Mouse (Mus musculus): ENCODE data around the gene Hip1r. TPM values are rescaled to one million over a fixed set of nuclear protein-coding genes. Genes with fewer than 3 reads are reported as not detected.

Hip1r gene
- total and polyA plus RNA-seq, 3 experiments = 7.9 to 21.7 (median 14.9) TPM

DNA sequence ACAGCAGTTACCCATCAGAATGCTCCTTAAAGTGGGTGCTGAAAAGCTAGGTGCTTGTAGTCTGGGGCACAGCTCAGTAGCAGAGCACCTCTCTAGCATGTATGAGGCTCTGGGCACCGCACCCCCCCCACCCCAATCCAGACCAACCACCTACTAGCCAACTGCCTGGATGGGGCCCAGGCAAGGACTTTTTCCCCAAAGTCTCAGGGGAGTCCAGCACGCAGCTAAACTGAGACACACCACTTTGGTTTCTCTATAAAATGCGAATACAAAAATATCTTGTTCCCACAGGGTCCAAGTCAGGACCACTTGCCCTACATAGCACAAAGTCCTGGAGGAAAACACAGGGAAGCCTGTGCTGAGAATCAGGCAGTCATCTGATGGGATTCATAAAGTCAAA lies 40.8 kb downstream of the Hip1r start:
- Histone ChIP-seq H3K36me3 (replicated peaks) (peaks cover 95% of the 10 kb centered on the region), H3K27me3 (ENCODE audit: insufficient read depth, low read length) (no peaks in the 10 kb centered on the region), H3K4me3 (ENCODE audit: low read depth, low read length) (no peak overlapping the region), H3K9me3 (replicated peaks) (no peaks in the 10 kb centered on the region), H3K4me1 (ENCODE audit: insufficient read depth, low read depth, low read length) (peaks cover 73% of the 10 kb centered on the region)
- ATAC-seq (ENCODE audit: extremely low read depth, insufficient number of reproducible peaks, low FRiP score, poor library complexity, severe bottlenecking) (no peak), DNase-seq (ENCODE audit: low spot score) (no peak)
- TF ChIP-seq CTCF (IDR thresholded peaks at IDR 0.05; ENCODE audit: low read depth, low read length) (no peak), GATA1 (IDR thresholded peaks at IDR 0.05; ENCODE audit: borderline replicate concordance, low read length) (no peak), TAL1 (conservative IDR thresholded peaks at IDR 0.05; ENCODE audit: low read depth, low read length) (no peak), POLR2AphosphoS5 (IDR thresholded peaks at IDR 0.05; ENCODE audit: insufficient replicate concordance, low read depth, low read length) (no peak)

DNA sequence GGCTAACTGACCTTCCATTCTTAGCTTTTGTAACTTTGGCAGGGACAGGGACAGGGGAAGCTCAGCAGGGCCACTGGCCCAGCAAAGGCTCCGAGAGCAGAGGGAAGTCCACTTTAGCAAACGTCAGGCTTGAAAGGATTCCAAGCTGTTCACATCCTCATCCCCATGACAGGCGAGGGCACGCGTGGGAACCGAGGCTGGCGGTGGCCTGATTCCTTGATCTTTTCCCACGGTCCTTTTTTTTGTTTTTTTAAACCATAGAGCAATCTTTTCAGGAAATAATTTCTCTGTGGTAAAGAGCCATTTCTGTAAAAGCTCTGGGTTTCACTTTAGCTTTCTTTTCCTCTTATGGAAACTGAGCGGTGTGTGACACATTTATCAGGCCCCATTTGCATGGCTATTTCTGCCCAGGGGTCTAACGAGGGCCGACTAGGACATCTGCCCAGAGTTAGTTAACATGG lies 41.4 kb downstream of the Hip1r start:
- no peaks in the 10 kb centered on the region for H3K27me3 ChIP-seq (ENCODE audit: insufficient read depth, low read length)
- ATAC-seq (ENCODE audit: extremely low read depth, insufficient number of reproducible peaks, low FRiP score, poor library complexity, severe bottlenecking) = no peak
- H3K4me1 ChIP-seq (ENCODE audit: insufficient read depth, low read depth, low read length) = peaks cover 79% of the 10 kb centered on the region
- H3K4me3 ChIP-seq (ENCODE audit: low read depth, low read length) = no peak overlapping the region
- H3K36me3 ChIP-seq (replicated peaks) = peaks cover 94% of the 10 kb centered on the region
- H3K9me3 ChIP-seq (replicated peaks) = no peaks in the 10 kb centered on the region
- no peak for DNase-seq (ENCODE audit: low spot score)
- no peak for TF ChIP-seq TAL1 (conservative IDR thresholded peaks at IDR 0.05; ENCODE audit: low read depth, low read length)
- no peak for TF ChIP-seq GATA2 (IDR thresholded peaks at IDR 0.05; ENCODE audit: borderline replicate concordance, low read depth, low read length)
- no peak for TF ChIP-seq GATA1 (IDR thresholded peaks at IDR 0.05; ENCODE audit: borderline replicate concordance, low read length)
- no peak for TF ChIP-seq CTCF (IDR thresholded peaks at IDR 0.05; ENCODE audit: low read depth, low read length)
- TF ChIP-seq POLR2AphosphoS5 (IDR thresholded peaks at IDR 0.05; ENCODE audit: insufficient replicate concordance, low read depth, low read length) = no peak

DNA sequence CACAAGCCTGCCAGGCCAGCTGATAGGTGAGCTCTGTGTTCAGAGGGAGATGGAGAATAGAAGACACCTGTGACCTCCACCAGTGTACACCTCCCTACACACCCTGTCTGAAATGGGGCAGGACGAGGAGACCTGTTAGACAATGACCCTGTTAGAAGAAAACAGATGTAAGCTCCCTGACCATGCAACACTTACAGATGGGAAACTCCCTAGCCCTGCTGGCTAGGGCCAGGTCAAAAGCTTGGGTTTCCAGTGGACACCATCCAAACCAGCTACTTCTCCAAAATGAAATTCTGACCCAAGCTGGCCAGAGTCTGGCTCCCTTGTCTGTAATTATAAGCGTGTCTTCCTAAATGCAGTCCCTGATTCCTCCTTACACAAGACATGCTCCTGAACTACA lies 42.3 kb downstream of the Hip1r start:
- Histone ChIP-seq H3K36me3 (replicated peaks) (peaks cover 93% of the 10 kb centered on the region), H3K9me3 (replicated peaks) (no peaks in the 10 kb centered on the region), H3K4me3 (ENCODE audit: low read depth, low read length) (no peak overlapping the region), H3K27me3 (ENCODE audit: insufficient read depth, low read length) (no peaks in the 10 kb centered on the region), H3K4me1 (ENCODE audit: insufficient read depth, low read depth, low read length) (peaks cover 86% of the 10 kb centered on the region)
- no peak for DNase-seq (ENCODE audit: low spot score)
- no peak for TF ChIP-seq GATA2 (IDR thresholded peaks at IDR 0.05; ENCODE audit: borderline replicate concordance, low read depth, low read length)
- no peak for TF ChIP-seq GATA1 (IDR thresholded peaks at IDR 0.05; ENCODE audit: borderline replicate concordance, low read length)
- no peak for TF ChIP-seq TAL1 (conservative IDR thresholded peaks at IDR 0.05; ENCODE audit: low read depth, low read length)
- no peak for TF ChIP-seq CTCF (IDR thresholded peaks at IDR 0.05; ENCODE audit: low read depth, low read length)
- no peak for TF ChIP-seq POLR2AphosphoS5 (IDR thresholded peaks at IDR 0.05; ENCODE audit: insufficient replicate concordance, low read depth, low read length)
- ATAC-seq (ENCODE audit: extremely low read depth, insufficient number of reproducible peaks, low FRiP score, poor library complexity, severe bottlenecking) = no peak

DNA sequence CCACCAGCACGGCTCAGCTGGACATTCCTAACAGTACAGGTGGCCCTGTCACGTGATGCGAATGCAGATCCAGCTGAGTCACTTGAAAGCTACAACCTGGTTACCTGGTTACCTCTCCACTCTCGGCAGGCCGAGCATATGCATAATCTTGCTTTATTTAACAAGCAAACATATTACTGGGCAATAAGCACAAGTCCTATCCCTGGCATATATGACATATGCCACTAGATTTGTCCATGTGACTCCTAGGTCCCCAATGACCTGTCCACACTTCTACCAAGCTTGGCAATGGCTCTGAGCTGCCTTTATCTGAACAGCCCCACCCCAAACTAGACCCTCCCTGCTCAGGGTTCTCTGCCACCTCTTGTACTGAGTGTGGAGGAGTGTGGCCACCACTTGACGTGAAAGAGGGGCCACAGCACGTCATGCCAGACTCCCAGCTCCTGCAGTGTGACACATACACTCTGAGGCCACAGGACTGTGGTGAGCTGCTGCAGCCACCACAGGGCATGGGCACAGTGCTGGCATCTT lies 42.9 kb downstream of the Hip1r start:
- DNase-seq (ENCODE audit: low spot score) (no peak), ATAC-seq (ENCODE audit: extremely low read depth, insufficient number of reproducible peaks, low FRiP score, poor library complexity, severe bottlenecking) (no peak)
- Histone ChIP-seq H3K4me1 (ENCODE audit: insufficient read depth, low read depth, low read length) (peaks cover 85% of the 10 kb centered on the region), H3K4me3 (ENCODE audit: low read depth, low read length) (no peak overlapping the region), H3K36me3 (replicated peaks) (peaks cover 93% of the 10 kb centered on the region), H3K9me3 (replicated peaks) (no peaks in the 10 kb centered on the region), H3K27me3 (ENCODE audit: insufficient read depth, low read length) (no peaks in the 10 kb centered on the region)
- TF ChIP-seq POLR2AphosphoS5 (IDR thresholded peaks at IDR 0.05; ENCODE audit: insufficient replicate concordance, low read depth, low read length) (no peak), GATA1 (IDR thresholded peaks at IDR 0.05; ENCODE audit: borderline replicate concordance, low read length) (no peak), CTCF (IDR thresholded peaks at IDR 0.05; ENCODE audit: low read depth, low read length) (no peak), GATA2 (IDR thresholded peaks at IDR 0.05; ENCODE audit: borderline replicate concordance, low read depth, low read length) (no peak), TAL1 (conservative IDR thresholded peaks at IDR 0.05; ENCODE audit: low read depth, low read length) (no peak)

DNA sequence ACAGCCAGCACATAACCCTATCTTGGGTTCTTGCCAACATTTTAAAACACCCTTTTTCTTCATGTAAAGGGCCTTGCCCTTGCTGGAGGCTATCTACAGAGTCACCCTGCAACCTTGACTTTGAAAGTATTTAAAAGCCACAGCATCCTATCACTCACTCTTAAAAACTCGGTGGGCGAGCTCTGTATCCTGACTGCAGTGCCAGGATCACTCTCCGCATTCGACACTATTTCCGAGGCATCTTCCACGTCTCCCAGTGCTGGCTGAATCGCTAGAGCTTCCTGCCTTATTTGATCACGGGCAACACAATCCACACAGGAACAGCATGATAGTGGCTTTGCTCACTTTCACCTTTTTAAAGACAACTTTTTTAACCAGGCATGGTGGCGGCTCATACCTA lies 44.5 kb downstream of the Hip1r start:
- no peak for TF ChIP-seq TAL1 (conservative IDR thresholded peaks at IDR 0.05; ENCODE audit: low read depth, low read length)
- TF ChIP-seq GATA1 (IDR thresholded peaks at IDR 0.05; ENCODE audit: borderline replicate concordance, low read length) = no peak
- no peak for TF ChIP-seq GATA2 (IDR thresholded peaks at IDR 0.05; ENCODE audit: borderline replicate concordance, low read depth, low read length)
- TF ChIP-seq CTCF (IDR thresholded peaks at IDR 0.05; ENCODE audit: low read depth, low read length) = no peak
- no peak for TF ChIP-seq POLR2AphosphoS5 (IDR thresholded peaks at IDR 0.05; ENCODE audit: insufficient replicate concordance, low read depth, low read length)
- DNase-seq (ENCODE audit: low spot score) (no peak), ATAC-seq (ENCODE audit: extremely low read depth, insufficient number of reproducible peaks, low FRiP score, poor library complexity, severe bottlenecking) (no peak)
- Histone ChIP-seq H3K4me1 (ENCODE audit: insufficient read depth, low read depth, low read length) (peaks cover 88% of the 10 kb centered on the region), H3K9me3 (replicated peaks) (no peaks in the 10 kb centered on the region), H3K27me3 (ENCODE audit: insufficient read depth, low read length) (no peaks in the 10 kb centered on the region), H3K36me3 (replicated peaks) (peaks cover 87% of the 10 kb centered on the region), H3K4me3 (ENCODE audit: low read depth, low read length) (no peak overlapping the region)

DNA sequence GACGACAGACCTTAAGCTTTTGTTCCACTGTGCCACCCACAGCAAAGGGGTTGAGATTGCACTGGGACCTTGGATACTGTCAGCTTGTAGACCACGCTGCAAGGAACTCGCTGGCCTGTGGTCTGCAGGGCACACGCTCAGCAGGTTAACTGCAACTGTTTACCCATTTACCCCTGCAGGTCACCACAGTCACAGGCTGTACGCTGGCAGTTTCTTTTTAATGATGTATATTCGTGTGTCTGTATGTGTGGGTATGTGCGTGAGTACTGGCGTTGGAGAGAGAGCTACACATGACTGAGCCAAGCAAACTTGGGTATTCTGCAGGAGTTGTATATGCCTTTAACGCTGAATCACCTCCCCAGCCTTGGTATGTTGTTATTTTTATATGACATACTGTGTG lies 45.2 kb downstream of the Hip1r start:
- Histone ChIP-seq H3K4me1 (ENCODE audit: insufficient read depth, low read depth, low read length) (peaks cover 89% of the 10 kb centered on the region), H3K36me3 (replicated peaks) (peaks cover 85% of the 10 kb centered on the region), H3K4me3 (ENCODE audit: low read depth, low read length) (no peak overlapping the region), H3K27me3 (ENCODE audit: insufficient read depth, low read length) (no peaks in the 10 kb centered on the region), H3K9me3 (replicated peaks) (no peaks in the 10 kb centered on the region)
- DNase-seq (ENCODE audit: low spot score) (no peak), ATAC-seq (ENCODE audit: extremely low read depth, insufficient number of reproducible peaks, low FRiP score, poor library complexity, severe bottlenecking) (no peak)
- TF ChIP-seq GATA2 (IDR thresholded peaks at IDR 0.05; ENCODE audit: borderline replicate concordance, low read depth, low read length) (no peak), GATA1 (IDR thresholded peaks at IDR 0.05; ENCODE audit: borderline replicate concordance, low read length) (no peak), TAL1 (conservative IDR thresholded peaks at IDR 0.05; ENCODE audit: low read depth, low read length) (no peak), POLR2AphosphoS5 (IDR thresholded peaks at IDR 0.05; ENCODE audit: insufficient replicate concordance, low read depth, low read length) (no peak), CTCF (IDR thresholded peaks at IDR 0.05; ENCODE audit: low read depth, low read length) (no peak)
